Mouse (Mus musculus): ENCODE data around the gene Stx1a.

DNA sequence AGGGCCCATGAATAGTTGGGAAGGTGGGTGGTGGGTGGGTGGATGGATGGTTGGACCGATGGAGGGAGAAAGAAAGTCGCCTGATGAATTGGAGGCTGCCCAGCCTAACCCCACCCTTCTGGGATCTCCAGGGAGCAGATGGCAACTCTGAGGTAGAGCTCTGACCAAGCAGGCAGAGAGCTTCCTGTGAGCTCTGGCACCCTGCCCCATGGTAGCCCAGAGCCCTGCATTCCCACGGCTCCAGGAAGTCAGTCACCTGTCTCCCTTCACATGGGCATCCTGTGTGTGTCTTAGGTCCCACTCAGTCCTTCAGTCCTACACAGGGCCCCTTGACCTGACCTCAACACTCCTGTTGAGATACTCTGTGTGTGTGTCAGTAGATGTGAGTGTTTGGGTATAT is 14.7 kb downstream of the Stx1a start:
- TF ChIP-seq POLR2A (IDR thresholded peaks at IDR 0.05; ENCODE audit: low read depth, low read length) (no peak), CTCF (IDR thresholded peaks at IDR 0.05; ENCODE audit: extremely low read depth, insufficient read length, insufficient replicate concordance, low read depth, low read length) (no peak)
